Mouse (Mus musculus) R1 (cell line): ENCODE data around the gene Stat4.

Source experiments
- DNase-seq: peaks from one replicate; pipeline ENCODE4 v3.0.0-alpha.2; 2018; ENCODE audit warnings: low read depth, low spot score

Gene Stat4

DNA sequence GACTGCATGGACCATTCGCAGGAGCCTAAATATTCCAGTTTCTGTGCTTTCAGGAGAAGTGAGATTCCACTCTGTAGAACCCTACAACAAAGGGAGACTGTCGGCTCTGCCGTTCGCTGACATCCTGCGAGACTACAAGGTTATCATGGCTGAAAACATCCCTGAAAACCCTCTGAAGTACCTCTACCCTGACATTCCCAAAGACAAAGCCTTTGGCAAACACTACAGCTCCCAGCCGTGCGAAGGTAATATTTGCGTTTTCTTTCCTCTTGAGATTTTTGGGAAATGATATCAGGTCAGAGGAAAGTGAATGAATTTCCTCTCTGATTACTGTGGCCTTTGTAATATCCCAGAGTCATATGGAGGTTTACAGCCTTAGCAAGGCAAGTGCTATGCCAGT lies 115.8 kb downstream of the Stat4 start:
- no peak for DNase-seq

DNA sequence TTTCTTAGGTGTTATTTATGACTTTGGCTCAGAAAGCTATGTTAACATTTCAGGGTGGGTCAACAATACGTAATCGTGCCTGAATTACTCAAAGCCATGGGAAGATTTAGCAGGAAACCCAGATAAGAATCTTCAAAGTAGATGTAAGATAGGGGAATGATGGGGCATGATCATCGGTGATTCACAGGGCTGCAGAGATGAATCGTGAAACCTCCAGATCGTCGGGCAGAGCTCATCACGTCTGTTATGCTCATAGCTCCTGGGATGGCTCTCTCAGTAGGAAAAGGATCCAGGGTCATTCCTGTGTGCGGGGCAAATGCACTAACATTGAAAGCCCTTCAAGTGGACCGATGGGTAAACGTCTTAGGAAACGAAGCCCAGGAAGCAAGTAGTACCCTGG lies 120.3 kb downstream of the Stat4 start:
- DNase-seq, result no peak

DNA sequence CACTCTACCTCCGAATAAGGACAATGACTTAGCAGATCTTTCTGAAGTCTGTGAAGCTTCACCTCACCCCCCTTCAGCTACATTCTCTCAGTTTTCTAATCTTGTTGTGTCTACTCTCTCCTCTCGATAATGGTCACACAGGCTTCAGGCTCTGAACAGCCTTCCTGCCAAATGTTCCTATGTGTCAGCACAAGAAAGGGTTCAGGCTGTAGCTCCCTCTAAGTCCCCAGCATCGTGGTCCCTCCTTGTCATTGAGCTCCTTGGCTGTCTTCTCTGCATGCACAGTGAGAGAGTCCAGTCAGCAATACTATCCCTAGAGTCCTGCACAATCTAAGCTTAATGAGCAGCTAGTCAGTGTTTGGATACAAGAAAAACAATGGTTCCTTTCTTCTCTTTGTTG lies 124.3 kb downstream of the Stat4 start:
- DNase-seq, result no peak

DNA sequence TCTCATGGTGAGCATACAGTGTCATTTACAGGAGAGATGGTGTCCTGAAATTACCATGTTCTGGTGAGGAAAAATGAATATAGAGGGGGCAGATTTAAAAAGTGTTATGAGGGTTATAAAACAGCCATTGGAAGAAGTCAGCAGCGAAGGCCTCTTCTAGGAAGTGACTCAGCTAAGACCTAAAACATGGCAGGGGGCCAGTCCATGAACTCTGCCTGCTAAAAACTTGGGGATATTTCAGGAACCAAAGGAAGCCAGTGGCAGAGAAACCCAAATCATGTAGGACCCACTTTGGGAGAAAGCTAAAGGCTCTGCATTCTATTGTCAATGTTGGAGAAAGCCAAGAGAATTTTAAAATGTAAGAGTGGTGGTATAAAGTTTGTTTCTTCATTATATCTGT lies 125.4 kb downstream of the Stat4 start:
- DNase-seq, result no peak

DNA sequence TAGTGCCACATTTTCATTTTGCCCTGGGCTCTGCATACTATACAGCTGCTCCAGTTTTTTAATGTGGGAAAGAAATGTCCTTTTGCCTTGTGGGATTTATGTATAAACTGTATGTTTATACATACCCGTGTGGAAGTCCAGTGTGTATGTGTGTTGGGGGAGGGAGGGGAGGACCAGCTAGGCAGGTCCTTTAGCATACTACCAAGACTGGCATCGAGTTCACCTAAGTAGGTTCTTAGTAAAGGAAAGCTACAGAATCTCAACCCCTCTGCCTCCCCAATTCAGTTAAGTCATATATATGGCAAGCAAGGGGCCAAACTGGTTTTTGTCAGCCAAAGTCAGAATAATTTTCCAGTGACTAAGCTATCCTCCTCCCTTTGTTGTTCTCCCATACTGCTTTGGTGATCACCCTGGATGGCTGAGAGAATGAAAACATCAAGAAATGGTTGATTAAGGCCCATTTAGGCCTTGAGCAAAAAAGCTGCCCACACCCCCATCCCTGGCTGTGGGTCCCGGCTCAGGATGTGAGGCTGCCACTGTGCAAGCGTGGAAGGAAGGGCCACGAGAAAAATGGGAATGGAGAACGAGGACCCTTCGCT lies 126.2 kb downstream of the Stat4 start:
- no peak for DNase-seq

DNA sequence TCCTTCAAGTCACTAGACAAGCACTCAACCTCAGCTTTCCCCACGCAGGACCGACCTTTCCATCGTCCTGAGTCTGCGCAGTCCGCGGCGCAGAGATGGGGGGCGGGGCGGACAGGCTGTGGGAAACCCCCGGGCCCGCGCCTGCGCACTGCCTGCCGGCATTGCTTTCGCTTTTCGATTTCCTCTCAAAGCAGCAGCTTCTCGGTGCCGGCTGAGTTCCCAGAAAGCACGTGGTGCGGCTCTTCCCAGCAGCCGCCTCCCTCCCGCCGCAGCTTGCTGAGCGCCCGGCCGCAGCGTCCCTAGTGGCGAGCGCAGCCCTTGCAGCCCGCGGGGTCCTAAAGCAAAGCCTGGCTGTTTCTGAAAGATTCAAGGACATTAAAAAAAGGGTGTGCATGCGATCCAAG lies 126.7 kb downstream of the Stat4 start:
- DNase-seq, result peak; percentile 95

DNA sequence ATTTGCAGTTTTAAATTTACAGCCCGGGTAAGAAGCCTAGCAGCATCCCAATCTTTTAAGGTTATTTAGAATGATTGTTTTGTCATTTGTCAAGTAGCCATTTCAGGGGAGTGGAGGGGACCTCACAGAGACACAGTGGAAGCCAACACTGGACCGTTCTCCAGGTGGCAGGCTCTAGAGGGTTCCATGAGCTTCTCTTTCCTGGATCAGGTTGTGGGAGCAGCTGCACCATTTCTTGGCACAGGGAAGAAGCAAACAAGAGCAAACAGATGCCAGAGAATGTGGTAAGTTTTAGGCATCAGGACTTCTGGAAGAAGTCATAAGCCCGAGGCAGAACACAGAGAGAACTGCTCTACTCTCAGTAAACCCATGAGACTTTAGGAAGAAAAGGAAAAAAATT lies 129.5 kb downstream of the Stat4 start:
- DNase-seq, result no peak

DNA sequence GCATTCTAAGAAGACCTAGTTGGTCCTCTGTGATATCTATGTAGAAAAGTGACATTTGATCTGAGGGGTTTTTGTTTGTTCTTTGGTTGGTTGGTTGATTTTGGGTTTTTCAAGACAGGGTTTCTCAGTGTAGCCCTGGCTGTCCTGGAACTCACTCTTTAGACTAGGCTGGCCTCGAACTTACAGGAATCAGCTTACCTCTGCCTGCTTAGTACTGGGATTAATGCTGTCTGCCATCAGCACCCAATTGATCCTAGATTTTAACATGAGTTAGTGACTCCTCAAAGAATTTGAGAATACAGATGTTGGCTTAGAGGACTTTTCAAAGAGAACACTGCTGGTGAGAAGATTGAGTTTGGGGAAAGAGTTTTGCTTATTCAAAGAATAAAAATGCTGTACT lies 130.8 kb downstream of the Stat4 start:
- DNase-seq, result no peak

DNA sequence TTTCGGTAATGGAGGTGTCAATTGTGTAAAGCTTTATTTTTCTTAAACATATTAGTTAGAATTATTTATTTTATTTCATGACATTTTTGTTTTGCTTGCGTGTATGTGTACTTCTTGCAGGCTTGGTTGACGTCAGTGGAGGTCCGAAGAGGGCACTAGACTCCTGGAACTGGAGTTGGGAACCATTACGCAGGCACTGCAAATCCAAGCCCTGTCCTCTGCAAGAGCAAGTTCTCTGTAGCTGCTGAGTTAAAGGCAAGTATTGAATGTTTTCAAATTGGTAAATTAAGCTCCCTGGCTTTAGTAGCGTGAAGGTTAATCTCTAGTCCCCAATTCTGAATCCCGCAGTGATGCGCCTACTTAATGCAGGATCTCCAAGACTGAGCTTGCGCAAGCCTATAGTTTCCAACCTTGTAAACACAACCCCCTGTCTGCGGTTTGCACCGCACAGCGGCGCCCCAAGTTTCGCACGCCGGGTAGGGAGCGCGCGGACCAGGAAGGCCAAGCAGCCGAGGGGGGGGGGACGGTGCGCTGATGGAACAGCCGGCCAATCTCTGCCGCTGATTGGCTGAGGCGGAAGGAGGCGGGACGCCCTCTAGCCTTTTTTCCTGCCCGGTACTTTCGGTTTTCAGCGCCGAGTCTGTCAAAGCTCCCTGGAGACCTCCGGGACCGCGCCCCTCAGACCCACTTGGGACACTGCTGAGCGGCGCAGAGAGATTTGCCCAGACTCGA lies 132.1 kb downstream of the Stat4 start, which contains the start of gene Stat1:
Gene Stat1 (plus strand): TSS at position 581 of the 732 bp plus-strand sequence.
- peak; percentile 92 for DNase-seq

DNA sequence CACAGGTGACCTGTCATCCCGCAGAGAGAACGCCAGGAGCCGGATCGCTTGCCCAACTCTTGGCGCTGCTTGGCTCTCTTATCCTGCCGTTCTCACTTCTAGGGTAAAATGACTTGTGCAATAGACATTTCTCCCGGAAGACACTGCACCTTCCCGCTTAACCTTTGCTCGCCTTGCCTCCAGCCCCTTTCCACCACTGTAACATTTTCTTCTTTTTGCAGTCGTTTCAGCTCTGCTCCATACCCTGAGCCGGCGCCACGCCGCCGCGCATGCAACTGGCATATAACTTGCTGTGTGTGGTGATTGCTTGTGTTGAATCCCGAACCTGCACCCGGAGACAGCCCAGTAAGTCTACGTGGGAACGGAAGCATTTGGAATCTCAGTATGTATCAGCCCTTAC lies 132.7 kb downstream of the Stat4 start:
- no peak for DNase-seq

DNA sequence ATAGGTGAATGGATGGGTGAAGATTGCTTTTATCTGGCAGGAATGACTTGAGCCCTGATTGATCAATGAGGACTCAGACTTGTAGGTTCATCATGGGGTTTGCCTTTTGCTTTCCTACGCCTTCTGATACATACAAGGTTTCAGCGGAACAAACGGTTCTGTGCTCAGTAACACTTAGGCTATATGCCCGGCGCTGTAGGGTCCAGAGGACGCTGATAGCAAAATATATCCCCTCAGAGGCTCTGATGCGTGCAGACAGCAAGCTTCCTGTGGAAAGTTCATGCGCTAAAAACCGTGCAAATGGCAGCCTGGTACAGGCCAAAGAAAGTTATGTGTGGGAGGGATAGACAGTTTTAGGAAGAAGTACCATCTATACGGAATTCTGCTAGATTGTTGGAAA lies 133.2 kb downstream of the Stat4 start:
- no peak for DNase-seq

DNA sequence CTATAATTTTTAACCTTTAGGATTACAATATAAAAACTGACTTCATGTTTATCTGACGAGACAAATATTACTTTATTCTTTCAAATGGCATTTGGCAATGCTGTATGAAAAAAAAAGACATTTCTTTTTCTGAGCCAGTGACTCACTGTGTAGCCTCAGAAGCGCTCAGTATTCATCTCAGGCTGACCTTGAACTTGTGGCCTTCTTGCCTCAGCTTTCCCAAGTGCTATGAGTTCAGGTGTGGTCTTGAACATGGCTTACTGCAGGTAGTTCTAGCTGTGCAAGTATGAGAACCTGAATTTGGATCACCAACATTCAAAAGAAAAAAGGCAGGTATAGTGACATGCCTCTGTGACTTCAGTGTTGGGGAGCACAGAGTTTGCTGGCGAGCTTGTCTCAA lies 134.1 kb downstream of the Stat4 start:
- no peak for DNase-seq

DNA sequence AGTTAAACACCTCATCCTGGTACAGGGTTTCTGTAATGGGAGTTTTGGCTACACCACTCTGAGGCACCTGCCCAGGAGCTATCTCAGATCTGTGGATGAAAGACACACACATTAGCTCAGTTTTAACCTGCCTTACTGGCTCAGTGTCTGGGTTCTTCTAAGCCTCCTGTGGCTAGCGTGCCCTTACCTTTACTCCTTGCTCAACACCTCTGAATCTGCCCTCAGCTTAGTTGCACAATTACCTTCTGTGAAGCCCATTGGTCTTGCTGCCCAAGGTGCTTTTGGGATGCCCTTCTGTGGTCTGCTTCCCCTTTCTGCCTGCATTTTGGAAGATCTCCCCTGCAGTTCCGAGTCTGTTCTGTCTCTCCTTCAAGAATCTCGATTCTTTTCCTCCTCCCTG lies 137.9 kb downstream of the Stat4 start:
- no peak for DNase-seq

DNA sequence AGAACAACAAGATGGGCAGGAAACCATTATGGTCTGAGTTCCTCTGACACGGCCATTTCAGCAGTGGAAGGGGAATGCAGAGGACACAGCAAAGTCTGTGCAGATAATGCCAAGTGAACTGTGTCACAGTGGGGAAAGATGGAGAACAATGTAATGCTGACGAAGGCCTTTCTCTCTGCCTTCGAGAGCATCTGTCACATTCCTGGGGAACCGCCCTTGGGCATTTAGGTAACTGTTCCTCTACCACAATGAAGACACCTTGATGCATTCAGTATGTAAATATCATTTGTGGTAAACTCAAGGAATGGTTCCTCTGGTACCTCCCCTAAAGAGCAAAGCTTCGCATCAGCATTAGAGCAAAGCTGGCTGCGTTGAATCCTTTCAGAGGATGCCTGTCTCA lies 140.4 kb downstream of the Stat4 start:
- DNase-seq, result peak; percentile 58

DNA sequence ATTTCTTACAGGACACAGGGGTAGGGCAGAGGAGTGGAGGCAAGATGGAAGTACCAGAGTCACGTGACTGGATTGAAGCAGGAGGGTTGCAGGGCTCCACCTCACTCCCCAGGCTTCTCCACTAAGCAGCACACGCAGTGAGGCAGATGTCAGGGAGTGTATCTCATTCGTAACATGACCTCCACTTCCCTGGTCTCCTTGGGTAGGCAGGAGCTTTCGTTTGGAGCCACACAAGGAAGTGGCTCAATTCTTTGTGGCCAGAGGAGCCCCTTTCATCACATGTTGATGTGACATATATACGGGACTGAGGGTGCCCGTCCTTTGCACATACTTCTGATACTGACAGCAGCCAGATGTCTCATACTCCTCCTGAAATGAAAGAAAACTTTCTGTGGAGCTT lies 142.8 kb downstream of the Stat4 start:
- no peak for DNase-seq

DNA sequence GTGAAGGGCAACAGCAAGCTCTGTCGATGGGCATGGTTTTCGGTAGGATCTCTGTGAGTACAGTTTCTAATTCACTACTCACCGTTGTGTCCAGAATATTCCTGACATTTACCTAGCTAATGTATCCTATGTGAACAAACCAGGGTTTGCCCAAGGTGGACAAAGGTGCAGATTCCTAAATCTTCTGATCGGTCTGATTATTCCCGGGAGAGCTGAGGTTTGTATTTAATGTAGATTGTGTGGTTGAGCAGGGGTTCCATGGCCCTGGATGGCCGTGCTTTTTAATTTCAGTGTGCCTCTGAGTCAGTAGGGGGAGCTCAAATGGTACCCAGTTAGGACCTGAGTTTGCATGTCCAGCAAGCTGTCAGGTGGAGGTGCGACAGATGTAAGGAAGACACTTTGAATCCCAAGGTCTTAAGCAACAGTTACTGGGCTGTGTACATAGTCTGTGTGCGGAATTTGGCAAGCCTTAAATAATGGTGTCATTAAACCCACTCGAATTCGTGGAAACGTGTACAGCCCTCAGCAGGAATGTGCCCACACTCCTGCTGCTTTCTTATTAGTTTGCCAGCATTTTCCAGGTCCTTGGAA lies 144.9 kb downstream of the Stat4 start:
- DNase-seq, result no peak

DNA sequence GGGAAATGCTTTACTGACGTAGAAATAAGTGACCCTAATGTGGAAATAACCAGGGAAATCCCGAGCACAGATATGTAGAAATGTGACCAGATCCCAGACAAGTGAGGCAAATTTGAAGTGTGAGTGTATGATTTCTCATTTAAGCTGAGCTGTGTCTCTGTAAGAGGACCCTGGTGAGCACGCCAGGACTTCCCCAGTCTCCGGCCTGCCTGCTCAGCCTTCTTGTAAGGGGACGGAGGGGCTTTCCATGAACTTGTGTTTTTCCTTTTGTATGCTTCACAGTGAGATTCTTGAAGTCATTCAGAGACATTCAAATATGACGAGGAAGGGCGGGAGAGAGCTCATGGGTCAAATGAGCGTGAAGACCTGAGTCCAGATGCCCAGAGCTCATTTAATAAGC lies 146.3 kb downstream of the Stat4 start:
- no peak for DNase-seq

DNA sequence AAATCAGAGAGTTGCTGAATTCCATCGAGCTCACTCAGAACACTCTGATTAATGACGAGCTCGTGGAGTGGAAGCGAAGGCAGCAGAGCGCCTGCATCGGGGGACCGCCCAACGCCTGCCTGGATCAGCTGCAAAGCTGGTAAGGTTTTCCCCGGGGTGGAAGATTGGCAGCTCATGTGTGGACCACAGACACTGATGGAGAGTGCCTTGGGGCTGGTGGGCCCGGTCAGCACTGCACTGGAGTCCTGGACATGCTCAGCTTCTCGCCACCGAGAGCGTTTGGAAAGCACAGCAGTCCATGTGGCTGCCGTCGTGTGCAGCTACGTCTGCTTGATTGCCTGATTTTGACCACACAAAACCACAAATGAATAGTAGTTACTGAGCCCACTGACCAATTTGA lies 150.3 kb downstream of the Stat4 start:
- DNase-seq, result no peak

DNA sequence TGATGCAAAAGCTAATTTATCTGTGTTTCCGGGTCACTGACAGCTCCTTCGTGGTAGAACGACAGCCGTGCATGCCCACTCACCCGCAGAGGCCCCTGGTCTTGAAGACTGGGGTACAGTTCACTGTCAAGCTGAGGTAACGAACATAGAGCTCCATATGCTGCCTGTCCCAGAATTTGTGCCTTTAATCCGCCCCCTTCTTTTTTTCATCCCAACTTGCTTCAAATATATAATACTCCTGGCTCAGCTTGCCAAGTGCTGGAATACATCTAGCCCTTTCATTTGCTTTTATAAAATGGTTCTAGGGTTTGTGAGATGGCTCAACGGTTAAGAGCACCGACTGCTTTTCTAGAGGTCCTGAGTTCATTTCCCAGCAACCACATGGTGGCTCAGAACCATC lies 153.6 kb downstream of the Stat4 start:
- no peak for DNase-seq

DNA sequence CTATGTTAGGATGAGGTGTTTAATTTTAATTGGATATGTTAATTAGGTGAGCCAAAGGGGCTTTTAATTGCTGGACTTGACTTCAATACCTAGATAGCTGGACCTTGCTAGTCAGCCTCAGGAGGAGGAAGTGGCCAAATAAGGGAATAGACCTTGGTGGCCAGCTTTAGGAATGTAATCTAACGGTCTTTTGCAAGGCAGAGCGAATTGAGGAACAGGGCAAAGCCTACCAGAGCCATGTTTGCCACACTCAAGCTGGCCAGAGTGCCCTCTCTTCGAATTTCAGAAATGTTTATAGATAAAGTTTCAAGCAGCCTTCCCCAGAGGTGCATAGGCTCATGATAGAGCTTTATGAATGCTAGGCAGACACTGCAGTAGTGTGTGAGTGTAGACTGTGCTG lies 154.5 kb downstream of the Stat4 start:
- no peak for DNase-seq

DNA sequence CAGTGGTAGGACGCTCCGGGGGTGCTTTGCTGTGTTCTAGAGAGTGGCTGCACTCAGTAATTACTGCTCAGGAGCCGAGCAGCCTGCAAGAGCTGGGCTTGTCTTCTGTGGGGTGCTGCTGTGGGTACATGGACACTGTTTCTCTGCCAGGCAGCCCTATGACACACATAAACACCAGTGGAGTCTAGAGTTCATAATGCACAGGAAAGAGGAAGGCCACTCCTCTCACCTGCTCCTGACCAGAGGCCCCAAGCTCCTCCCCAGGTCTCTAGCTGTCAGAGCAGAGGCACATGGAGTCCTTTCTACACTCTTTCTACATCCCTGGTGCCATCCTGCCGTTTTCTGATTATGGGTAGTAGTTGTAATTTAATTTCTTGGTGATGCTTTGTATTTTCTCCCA lies 155.2 kb downstream of the Stat4 start:
- DNase-seq, result no peak

DNA sequence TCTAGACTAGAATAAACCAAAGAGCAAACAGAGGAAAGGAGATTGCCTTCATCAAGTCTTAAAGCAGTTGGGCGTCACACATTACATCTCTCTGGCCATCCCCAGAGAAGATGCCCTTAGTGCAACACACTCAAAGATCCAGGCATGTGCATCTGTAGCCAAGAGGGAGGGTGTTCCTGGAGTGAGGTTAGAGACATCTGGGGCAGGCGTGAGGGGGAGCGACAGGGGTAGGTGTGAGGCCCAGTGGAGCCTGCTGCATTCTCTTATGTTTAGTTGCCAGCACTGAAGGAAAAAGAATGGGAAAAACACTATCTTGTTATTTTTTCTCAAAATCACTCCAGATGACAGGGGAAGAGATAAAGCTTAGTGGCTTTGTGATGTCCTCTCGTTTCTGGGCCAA lies 156.2 kb downstream of the Stat4 start:
- no peak for DNase-seq

DNA sequence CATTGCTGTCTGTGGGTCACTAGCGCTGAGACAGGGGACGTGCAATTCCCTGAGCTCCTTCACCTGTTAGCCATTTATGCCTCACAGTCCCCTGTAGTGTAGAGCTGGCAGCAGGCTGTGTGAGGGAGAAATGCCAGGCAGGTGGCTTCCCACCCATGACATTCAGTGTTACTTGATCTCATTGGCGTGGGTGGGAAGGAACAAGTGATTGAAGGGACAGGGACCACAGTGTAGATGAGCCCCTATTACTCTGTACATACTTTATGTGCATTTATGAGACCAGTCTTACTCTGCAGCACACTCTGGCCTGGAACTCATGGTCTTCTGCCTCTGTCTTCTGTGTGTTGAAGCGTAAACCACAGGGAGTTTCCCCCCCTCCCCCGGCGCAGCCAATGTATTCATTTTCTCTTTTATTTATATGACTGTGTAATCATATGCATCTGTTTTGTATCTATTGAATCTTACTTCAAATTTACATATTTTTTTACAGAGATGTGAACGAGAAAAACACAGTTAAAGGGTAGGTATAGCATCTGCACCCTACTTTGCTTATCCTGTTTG lies 156.7 kb downstream of the Stat4 start:
- no peak for DNase-seq
